Mouse (Mus musculus): Measurements from ENCODE around the gene Vps37b.
A peak's percentile ranks its signal among the peaks of the same experiment; 100 is the strongest.

Vps37b gene

DNA sequence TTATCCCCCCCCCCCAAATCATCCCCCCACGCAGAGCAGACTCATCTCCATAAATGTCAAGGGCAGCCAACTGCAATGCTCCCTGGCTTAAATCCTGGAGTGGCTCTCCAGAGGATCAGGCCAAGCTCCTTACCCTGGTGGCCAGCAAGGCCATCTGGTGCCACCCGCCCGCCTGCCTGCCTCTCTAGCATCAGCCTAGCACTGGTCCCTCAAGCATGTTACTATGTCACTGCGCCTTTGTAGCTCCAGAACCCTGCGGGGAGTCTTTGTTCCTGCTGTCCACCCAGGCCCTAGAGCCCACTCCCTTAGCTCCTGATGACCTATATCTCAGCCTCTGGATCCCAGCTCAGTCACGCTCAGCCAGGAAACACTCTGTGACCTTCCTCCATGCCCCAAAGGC, 7.4 kb downstream of the Vps37b start:
- no peak for DNase-seq (ENCODE audit: extremely low spot score, low spot score)

GRCm38 (mm10) chr5:124022365-124022764, 9.7 kb downstream of the Vps37b start:
- no peak for DNase-seq (ENCODE audit: extremely low spot score, low spot score)

DNA sequence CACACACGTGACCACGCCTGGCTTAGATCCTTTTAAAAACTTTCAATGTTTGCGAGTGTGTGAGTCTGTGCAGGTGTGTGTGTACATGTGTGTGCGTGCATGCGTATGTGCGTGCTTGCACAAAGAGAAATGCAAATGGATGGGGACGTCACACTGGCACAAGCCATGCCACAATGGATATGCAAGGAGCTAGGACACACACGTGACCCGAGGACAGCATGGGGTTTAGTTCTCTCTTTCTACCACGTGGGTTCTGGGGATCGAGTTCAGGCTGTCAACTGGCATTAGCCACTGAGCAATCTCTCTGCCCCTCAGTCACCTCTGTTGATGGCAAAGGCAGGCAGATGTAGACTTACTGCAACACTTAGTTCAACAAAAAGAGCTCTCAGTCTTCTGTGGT, 10.4 kb downstream of the Vps37b start:
- DNase-seq (ENCODE audit: extremely low spot score, low spot score), result no peak

DNA sequence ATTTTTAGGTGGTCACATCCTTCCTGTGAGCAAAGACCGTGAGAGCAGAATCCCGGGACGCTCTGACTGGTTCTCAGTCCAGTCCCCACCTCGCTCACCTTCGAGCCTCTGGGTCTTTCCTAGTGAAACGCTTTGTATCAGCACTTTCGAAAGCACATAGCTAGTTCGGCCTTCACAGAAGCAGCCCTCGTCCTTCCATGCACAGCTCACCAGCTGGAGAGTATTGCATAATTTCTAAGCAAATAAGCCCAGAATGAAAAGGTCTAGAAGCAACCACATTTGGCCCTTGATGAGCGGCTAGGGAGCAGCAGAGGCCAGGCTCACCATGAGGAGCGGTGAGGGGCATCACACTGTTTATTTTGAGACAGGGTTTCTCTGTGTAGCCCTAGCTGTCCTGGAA, 10.9 kb downstream of the Vps37b start:
- DNase-seq (ENCODE audit: extremely low spot score, low spot score), result no peak

- no peak for DNase-seq (ENCODE audit: extremely low spot score, low spot score)
Observed at GRCm38 (mm10) chr5:124019348-124020216, 12.5 kb downstream of the Vps37b start.

DNA sequence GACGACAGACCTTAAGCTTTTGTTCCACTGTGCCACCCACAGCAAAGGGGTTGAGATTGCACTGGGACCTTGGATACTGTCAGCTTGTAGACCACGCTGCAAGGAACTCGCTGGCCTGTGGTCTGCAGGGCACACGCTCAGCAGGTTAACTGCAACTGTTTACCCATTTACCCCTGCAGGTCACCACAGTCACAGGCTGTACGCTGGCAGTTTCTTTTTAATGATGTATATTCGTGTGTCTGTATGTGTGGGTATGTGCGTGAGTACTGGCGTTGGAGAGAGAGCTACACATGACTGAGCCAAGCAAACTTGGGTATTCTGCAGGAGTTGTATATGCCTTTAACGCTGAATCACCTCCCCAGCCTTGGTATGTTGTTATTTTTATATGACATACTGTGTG, 13.4 kb downstream of the Vps37b start:
- DNase-seq (ENCODE audit: extremely low spot score, low spot score), result no peak

DNA sequence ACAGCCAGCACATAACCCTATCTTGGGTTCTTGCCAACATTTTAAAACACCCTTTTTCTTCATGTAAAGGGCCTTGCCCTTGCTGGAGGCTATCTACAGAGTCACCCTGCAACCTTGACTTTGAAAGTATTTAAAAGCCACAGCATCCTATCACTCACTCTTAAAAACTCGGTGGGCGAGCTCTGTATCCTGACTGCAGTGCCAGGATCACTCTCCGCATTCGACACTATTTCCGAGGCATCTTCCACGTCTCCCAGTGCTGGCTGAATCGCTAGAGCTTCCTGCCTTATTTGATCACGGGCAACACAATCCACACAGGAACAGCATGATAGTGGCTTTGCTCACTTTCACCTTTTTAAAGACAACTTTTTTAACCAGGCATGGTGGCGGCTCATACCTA, 14.1 kb downstream of the Vps37b start:
- DNase-seq (ENCODE audit: extremely low spot score, low spot score), result no peak

DNA sequence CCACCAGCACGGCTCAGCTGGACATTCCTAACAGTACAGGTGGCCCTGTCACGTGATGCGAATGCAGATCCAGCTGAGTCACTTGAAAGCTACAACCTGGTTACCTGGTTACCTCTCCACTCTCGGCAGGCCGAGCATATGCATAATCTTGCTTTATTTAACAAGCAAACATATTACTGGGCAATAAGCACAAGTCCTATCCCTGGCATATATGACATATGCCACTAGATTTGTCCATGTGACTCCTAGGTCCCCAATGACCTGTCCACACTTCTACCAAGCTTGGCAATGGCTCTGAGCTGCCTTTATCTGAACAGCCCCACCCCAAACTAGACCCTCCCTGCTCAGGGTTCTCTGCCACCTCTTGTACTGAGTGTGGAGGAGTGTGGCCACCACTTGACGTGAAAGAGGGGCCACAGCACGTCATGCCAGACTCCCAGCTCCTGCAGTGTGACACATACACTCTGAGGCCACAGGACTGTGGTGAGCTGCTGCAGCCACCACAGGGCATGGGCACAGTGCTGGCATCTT, 15.7 kb downstream of the Vps37b start:
- DNase-seq (ENCODE audit: extremely low spot score, low spot score), result no peak

GRCm38 (mm10) chr5:124015727-124016126, 16.3 kb downstream of the Vps37b start:
- no peak for DNase-seq (ENCODE audit: extremely low spot score, low spot score)

- DNase-seq (ENCODE audit: extremely low spot score, low spot score), result no peak
Observed at GRCm38 (mm10) chr5:124014791-124015251, 17.2 kb downstream of the Vps37b start.

DNA sequence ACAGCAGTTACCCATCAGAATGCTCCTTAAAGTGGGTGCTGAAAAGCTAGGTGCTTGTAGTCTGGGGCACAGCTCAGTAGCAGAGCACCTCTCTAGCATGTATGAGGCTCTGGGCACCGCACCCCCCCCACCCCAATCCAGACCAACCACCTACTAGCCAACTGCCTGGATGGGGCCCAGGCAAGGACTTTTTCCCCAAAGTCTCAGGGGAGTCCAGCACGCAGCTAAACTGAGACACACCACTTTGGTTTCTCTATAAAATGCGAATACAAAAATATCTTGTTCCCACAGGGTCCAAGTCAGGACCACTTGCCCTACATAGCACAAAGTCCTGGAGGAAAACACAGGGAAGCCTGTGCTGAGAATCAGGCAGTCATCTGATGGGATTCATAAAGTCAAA, 17.9 kb downstream of the Vps37b start:
- no peak for DNase-seq (ENCODE audit: extremely low spot score, low spot score)

DNA sequence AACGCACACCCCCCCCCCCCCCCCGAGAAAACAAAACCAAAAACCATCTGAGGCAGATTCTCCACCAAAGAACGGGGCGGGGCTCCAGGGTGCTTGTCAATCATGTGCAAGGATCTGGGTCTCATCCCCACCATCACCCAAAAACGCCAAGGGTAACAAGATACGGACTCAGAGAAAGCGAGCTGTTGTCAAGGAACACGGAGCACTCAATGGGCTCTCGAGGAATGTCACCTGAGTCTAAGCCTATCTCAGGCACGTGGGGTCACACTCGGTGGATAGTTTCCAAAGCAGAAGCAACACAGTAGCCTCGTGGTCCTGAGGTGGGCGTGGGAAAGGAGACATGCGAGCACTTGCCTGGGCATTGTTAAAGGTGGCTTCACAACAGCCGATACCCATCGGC, 18.3 kb downstream of the Vps37b start:
- no peak for DNase-seq (ENCODE audit: extremely low spot score, low spot score)

GRCm38 (mm10) chr5:124012885-124013284, 19.2 kb downstream of the Vps37b start:
- DNase-seq (ENCODE audit: extremely low spot score, low spot score), result no peak

DNA sequence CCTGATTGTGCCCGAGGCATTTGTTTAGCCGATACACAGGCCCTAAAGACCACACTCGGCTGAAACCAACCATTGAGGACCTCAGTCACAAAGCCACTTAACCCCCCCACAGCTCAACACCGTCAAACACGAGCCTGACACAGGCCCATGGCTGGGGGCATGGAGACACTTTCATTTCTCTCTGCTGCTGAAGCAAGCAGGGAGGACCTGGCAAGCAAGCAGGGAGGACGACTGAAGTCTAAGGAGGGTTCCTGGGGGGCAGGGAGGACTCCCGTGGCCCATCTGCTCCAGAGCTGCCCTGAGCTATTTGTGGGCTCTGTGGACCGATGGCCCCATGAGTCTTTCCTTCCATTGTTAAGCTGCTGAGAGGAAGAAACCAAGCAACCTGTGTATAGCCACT, 20.1 kb downstream of the Vps37b start:
- DNase-seq (ENCODE audit: extremely low spot score, low spot score), result no peak

- DNase-seq (ENCODE audit: extremely low spot score, low spot score), result peak; percentile 62
Observed at GRCm38 (mm10) chr5:124010910-124011655, 21.0 kb downstream of the Vps37b start.

DNA sequence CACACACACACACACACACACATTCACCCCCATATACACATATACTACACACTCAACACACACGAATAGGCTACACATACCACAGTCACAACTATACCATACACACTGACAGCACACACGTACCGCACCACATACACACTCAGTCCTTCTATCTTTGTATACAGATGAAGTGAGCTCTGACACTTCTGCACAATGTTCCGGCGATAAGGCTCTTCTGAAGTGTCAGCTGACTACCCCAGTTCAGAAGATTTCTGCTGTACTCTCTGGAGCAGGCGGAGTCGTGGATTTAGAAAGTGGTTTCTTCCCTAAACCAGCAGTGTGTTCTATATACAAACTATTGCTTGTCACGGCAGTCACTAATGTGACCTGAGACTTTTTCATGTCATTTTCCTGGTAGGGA, 22.0 kb downstream of the Vps37b start:
- no peak for DNase-seq (ENCODE audit: extremely low spot score, low spot score)

DNA sequence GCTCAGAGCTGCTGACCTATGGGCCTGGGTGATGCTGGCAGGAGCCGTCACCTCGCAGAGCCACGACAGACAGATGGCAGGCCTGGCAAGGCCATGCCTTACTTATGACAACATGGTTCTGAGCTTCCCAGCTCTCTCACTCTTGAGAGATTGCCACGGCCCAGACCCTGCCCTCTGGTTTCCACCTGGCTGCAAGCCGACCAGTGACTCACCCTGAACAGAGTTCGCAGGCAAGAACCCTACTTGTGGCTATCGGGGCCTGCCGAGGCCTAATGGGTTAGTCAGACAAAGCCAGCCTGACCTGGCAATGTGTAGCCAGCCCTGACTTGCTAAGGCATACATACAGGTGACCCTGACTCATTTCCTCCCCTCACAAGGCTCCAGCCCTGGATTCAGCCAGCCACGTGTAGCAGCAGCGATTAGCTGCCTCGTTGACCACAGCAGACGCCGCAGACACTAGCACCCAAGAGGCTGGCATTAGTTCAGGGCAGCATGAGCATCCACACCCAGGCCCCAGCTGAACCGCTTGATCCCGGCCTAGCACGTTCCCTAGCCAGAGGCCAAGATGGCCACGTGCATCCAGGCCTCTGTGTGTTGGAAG, 25.1 kb downstream of the Vps37b start:
- DNase-seq (ENCODE audit: extremely low spot score, low spot score), result no peak

DNA sequence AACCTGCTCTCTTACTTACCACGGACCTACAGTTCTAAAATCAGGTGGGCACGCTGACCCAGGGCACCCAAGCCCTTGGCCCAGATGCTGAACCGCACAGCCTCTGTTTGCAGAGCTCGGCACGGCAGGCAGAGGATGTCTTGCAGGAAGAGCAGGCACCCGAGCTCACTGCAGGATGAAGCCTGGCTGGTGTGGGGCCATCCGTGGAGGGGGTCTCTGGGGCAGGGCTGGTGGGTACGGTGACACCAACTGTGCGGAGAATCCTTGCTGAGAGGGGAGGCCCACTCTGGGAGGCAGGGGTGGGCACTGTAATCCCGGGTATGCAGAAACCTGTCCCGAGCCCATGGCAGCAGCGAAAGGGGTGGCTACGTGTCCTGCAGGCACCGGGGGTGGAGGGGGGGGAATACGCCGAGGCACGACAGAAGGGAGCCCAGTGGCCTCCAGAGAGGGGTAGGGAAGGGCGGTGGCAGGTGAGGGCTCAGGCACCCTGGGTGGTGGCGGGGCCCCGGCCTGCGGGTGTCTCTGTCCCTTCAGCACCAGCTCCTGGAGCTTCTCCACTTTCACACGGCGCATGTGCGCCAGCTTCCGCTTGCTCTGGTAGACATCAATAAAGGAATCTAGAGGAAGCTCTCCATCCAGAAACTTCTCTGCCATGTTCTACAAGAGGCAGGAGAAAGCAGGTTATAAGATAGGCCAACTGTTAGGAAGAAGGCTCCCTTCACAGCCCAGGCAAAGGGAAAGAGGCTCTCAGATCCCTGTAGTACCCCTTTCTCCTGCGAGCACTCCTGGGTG, 25.8 kb downstream of the Vps37b start:
- no peak for DNase-seq (ENCODE audit: extremely low spot score, low spot score)

GRCm38 (mm10) chr5:124005591-124005990, 26.5 kb downstream of the Vps37b start:
- no peak for DNase-seq (ENCODE audit: extremely low spot score, low spot score)

DNA sequence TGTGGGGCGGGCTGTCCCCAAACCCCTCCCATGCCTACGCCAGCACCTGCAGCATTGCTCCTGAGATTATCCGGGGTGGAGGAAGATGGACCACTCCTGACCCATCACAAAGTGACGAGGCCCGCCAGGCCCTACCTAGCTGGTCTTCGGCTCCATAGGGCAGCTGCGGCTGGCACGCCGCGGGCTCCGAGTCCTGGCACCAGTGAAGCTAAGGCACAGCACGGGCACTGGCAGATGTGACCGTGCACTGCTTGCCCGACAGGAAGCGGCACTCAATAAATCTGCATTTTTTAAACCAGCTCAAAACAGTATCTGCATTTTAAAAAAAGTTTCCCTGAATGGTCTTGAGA, 26.9 kb downstream of the Vps37b start:
- DNase-seq (ENCODE audit: extremely low spot score, low spot score), result no peak

Data from neural tube, embryonic 10.5 days (tissue).